Mouse (Mus musculus) adrenal gland (tissue): ENCODE results near the gene Slc15a1.

ENCODE experiments used
- intact Hi-C: fragments of 180-260 bp; cut with DNase I; formaldehyde crosslinking; loops from one replicate; pipeline ENCODE4 v1.15.1; 2025

Slc15a1 gene

GRCm38 (mm10) chr14:121493712-121494111, 11.3 kb downstream of the Slc15a1 start:
- intact Hi-C loops, result no loop called here

DNA sequence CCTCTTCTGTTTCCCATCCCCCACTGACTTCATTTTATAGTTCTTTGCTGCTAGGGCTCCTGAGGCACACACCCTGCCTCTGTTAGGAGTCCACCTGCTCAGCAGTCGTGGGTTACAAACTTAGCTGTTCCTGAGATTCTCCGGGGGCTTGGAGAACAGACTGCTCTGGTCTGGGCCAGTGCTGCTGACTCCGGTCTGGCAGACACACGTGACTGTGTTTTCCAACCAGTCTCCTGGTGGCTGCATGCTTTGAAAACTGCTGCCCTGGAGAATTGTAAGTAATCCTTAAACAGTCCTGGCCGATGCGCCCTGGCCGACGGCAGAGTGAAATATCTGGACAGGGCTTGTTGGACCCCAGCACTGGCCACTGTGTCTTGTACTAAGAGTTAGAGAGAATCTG, 12.7 kb downstream of the Slc15a1 start:
- intact Hi-C loops, result no loop called here

DNA sequence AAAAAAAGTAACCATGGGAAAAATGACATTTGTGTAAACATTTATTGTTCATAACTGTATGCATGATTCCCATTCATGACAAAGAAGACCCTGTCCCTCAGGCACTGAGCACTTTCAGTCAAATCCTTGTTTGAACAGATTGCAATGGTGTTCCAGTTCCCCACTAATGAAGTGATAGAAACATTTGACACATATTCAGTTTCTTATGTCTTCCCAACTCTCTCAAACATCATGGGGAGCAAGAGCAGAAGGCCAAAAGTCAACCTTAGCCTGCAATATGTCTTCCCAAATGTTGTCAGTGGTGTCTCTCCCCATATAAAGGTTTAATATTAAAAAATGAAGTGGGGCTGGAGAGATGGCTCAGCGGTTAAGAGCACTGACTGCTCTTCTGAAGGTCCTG, 19.3 kb downstream of the Slc15a1 start:
- intact Hi-C loops, result no loop called here

- intact Hi-C loops, result loop anchor here (5.0 kb wide), 1 partner anchor 38 kb away; no protein-coding TSS in a partner anchor
Observed at GRCm38 (mm10) chr14:121484436-121484835, 20.6 kb downstream of the Slc15a1 start.

- intact Hi-C loops, result loop anchor here (5.0 kb wide), 1 partner anchor 40 kb away; no protein-coding TSS in a partner anchor
Observed at GRCm38 (mm10) chr14:121482181-121482580, 22.9 kb downstream of the Slc15a1 start.

DNA sequence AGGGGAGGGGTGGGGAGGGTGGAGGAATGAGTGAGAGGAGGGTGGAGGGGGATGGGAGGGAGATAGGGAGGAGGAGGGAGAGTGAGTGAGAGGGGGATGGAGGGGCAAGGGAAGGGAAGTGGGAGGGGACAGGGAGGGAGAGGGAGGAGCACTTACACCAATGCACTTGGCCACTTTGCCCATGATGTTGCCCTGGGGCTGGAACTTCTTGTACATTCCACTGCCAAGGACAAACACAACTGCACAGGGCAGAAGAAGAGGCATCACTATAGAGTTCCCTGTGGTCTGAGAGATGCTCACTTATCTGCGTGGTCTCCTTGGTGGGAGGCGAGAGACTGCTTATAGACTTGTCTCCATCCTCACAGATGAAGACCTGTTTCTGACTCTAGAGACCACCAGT, 23.5 kb downstream of the Slc15a1 start:
- intact Hi-C loops, result loop anchor here (5.0 kb wide), 1 partner anchor 41 kb away; no protein-coding TSS in a partner anchor

GRCm38 (mm10) chr14:121479096-121479495, 26.0 kb downstream of the Slc15a1 start:
- intact Hi-C loops, result loop anchor here (5.0 kb wide), 1 partner anchor 98 kb away; no protein-coding TSS in a partner anchor

- intact Hi-C loops, result loop anchor here (5.0 kb wide), 1 partner anchor 99 kb away; no protein-coding TSS in a partner anchor
Observed at GRCm38 (mm10) chr14:121477925-121478693, 26.9 kb downstream of the Slc15a1 start.

DNA sequence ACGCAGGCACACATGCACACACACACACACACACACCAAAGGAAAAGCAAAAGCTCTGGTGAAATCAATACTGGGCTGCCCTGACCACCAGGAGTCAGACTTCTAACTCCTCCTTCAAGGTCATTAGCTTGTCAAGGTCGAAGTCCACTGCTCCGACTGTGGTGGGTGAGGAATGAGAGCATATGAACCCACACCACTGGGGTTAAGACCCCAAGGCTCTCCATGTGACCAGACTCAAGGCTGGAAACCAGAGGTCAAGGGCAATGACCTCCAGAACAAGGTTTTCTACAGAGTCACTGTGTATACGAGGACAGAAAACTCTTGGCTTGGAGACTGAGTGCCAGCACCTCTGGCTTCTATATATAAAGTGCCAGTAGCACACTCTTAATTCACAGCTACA, 31.2 kb downstream of the Slc15a1 start:
- intact Hi-C loops, result no loop called here

- intact Hi-C loops, result no loop called here
Observed at GRCm38 (mm10) chr14:121471545-121472121, 33.4 kb downstream of the Slc15a1 start.

GRCm38 (mm10) chr14:121469601-121470000, 35.5 kb downstream of the Slc15a1 start:
- intact Hi-C loops, result no loop called here

DNA sequence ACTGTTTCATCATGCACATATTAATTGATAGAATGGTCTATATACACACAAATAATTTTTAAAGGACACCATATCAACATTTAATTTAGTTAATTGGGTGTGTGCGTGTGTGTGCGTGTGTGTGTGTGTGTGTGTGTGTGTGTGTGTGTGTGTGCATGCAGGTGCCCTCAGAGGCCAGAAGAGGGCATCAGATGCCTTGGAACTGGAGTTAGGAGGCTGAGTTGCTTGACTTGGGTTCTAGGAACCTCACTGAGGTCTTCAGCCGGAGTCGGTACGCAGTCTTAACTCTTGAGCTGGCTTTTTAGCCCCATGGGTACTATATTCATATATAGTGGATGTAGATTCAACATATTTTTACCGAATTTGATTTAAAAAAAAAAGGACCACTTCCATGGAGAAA, 37.4 kb downstream of the Slc15a1 start:
- intact Hi-C loops, result no loop called here

GRCm38 (mm10) chr14:121466501-121466900, 38.6 kb downstream of the Slc15a1 start:
- intact Hi-C loops, result no loop called here

DNA sequence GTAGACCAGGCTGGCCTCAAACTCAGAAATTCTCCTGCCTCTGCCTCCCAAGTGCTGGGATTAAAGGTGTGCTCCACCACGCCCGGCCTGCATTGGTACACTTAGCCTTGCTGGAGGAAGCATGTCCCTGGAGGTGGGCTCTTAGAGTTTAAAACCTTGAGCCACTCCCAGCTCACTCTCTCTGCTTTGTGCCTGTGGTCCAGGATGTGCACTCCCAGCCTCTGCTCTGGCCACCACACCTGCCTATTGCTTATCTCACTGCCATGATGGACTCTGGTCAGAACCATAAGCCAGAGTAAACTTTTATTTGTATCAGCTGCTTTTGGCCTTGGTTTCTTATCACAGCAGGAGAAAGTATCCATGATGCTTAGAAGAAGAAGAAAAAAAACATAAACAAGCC, 40.7 kb downstream of the Slc15a1 start:
- intact Hi-C loops, result no loop called here

DNA sequence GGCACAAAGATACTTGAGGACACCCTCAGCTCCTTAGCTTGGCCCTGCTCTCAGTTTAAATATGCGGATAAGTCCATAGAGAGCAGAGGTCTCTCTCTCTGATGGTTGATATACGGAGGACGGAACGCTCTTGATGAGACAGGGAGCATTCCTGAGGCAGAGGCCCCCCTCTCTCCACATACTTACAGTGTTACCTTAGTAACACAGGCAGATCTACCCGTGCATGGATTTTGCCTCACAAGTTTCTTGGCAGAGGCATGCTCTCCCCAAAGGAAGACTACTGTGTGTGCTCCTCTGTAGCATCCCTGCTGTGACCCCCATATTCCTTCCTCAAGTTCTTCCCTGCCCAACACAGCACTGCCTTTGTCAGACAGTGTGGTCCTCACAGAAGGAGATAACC, 42.3 kb downstream of the Slc15a1 start:
- intact Hi-C loops, result no loop called here

DNA sequence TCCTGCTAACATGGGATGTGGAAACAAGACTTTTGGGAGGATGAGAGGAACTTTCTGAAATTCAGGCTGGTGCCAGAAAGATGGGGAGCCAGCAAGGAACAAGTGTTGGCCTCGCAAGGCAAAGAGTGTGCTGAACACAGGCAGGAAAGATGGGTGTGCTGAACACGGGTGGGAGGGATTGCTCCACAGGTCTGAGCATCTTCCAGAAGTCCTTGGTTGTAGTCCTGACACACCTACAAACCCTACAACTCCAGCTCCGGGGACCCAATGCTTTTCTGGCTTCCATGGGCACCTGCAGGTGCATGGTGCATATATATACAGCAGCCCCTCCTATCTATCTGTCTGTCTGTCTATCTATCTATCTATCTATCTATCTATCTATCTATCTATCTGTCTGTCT, 44.1 kb downstream of the Slc15a1 start:
- intact Hi-C loops, result no loop called here

- intact Hi-C loops, result loop anchor here (5.0 to 10.0 kb wide), 2 partner anchors 119 to 424 kb away; partner anchors contain the start of gene Farp1
Observed at GRCm38 (mm10) chr14:121458521-121458920, 46.5 kb downstream of the Slc15a1 start.

DNA sequence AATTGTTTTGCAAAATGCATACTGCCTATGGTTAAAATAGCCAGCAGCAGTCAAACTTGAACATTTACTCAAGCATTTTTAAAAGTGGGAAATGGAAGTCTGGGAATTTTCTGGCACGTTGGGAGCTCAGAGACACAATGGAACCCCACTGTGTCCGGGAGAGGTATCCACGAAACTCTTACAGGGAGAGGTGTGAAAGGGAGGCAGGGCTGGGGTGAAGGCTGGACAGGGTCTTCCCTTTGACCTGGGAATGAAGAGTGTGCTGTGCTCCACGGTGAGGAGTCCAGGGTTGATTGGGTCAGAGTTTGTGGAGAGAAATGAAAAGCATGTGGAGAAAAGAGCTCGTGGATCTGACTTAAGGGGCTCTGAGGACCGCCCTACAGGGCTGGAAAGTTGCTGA, 47.5 kb downstream of the Slc15a1 start:
- intact Hi-C loops, result loop anchor here (5.0 to 10.0 kb wide), 2 partner anchors 120 to 423 kb away; partner anchors contain the start of gene Farp1

DNA sequence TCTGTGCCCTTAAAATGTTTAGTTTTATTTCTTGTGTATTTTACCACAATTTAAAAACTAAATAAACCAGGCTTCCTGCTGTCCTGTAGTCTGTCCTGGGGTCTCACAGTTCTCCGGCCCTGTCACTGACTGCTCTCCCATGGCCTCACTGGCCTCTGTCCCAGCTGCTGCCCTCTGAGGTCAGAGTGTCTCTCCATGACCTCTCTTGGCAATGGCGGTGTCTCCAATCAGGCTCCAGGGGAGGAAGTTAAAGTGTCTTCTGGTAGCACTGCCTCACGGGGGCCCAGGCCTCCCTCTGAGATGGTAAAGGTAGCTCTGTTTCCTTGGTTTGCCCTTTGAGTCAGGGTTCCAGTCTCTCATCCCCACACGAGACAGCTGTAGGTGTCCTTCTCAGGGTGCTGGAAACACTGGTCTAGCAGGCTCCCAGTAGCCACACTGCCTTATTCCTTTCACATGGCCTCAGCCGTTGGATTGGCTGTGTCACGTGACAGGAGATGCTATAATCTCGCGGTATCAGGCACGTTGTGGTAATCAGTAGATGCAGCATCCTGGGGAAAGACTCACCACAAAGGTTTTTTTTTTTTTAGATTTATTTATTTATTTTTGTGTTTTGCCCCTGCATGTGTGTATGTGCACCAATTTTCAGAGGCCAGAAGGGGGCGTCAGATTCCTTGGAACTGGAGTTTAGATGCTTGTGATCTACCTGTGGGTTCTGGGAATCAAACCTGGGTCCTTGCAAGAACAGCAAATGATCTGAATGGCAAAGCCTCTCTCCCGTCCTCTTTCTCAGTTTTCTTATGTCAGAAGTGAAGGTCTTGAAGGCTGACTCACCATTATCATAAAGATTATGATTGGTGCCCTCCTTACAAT, 48.4 kb downstream of the Slc15a1 start:
- intact Hi-C loops, result loop anchor here (5.0 to 10.0 kb wide), 2 partner anchors 121 to 422 kb away; partner anchors contain the start of gene Farp1

DNA sequence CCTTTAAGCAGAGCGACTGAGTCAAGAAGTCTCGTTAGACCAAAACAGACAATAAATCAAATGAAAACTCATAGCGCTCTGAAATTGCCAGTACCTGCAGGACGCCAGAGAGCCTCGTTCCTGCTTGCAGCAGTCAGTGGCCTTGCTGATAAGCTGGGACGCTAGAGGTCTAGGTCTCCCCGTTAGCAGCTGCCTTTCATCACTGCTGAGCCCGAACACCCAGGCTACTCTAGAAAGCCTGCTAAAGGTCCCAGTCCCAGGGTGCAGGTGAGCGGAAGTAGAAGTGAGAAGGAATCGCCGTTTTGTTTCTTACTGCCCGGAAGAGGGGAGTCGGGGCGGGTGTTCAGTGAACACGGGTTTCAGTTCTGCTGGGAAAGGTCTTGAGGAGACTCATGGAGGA, 49.1 kb downstream of the Slc15a1 start:
- intact Hi-C loops, result loop anchor here (5.0 to 10.0 kb wide), 2 partner anchors 121 to 421 kb away; partner anchors contain the start of gene Farp1

GRCm38 (mm10) chr14:121455527-121455926, 49.5 kb downstream of the Slc15a1 start:
- intact Hi-C loops, result loop anchor here (5.0 to 10.0 kb wide), 2 partner anchors 122 to 421 kb away; partner anchors contain the start of gene Farp1
